19 mouse cellular contexts compared by ENCODE assay signal in genomic region chr5:132959901-132960300, GRCm38 (mm10).
DNase-seq lines count a peak whose midpoint lies in the region.
"Had no signal": no experiment of that assay in that cellular context is flagged by ENCODE, and none has a peak within 500 bp of the region (broad histone marks: within the 10 kb centered on the region; RNA-seq: fewer than 3 reads in every experiment).

No protein-coding gene starts in this region.

- intact Hi-C loops in left cerebral cortex, postnatal 14 days (cut with DNase I): no loop called here
- intact Hi-C loops in left cerebral cortex, postnatal 4 days (cut with DNase I): no loop called here

- DNase-seq in gastrocnemius, postnatal 25 days: peak; percentile 18
- DNase-seq in gastrocnemius, adult 8-10 months (ENCODE audit: low spot score in 2 of 2): no peak
- peak; percentile 8 to 17 for DNase-seq in left cerebral cortex, postnatal 14 days (ENCODE audit: low spot score in 2 of 2)
- no peak for DNase-seq in left cerebral cortex, postnatal 4 days
- DNase-seq in urinary bladder, postnatal 25 days (ENCODE audit: low spot score): peak; percentile 3
- DNase-seq in urinary bladder, postnatal 4 days (ENCODE audit: low spot score in 2 of 2): no peak
- peak; percentile 51 for DNase-seq in skeletal muscle tissue, adult 2 months (ENCODE audit: low read depth, low spot score)
- DNase-seq in cerebellum, adult 8-10 months: no peak
- DNase-seq: adrenal gland, adult 8-10 months; B cell, adult 2 months; cerebellum, adult 11-12 months; cerebellum, postnatal 14 days; kidney, adult 11 months; kidney, postnatal 36 days; layer of hippocampus, postnatal 36 days; midbrain, embryonic 14.5 days; retina, postnatal 1 day; thymus, adult 18-20 months; thymus, postnatal 36 days had no signal

Comparison
In these comparisons a context has a peak if more than half of its experiments do, and no peak if none do; other contexts are left out.
1. DNase-seq: peak in gastrocnemius, postnatal 25 days (single experiment), left cerebral cortex, postnatal 14 days (2 of 2), urinary bladder, postnatal 25 days (single experiment) and skeletal muscle tissue, adult 2 months (single experiment); none in gastrocnemius, adult 8-10 months (0 of 2), left cerebral cortex, postnatal 4 days (single experiment), urinary bladder, postnatal 4 days (0 of 2) and cerebellum, adult 8-10 months (single experiment).